Mouse (Mus musculus): ENCODE results near the gene Cyth4.

The Cyth4 gene

DNA sequence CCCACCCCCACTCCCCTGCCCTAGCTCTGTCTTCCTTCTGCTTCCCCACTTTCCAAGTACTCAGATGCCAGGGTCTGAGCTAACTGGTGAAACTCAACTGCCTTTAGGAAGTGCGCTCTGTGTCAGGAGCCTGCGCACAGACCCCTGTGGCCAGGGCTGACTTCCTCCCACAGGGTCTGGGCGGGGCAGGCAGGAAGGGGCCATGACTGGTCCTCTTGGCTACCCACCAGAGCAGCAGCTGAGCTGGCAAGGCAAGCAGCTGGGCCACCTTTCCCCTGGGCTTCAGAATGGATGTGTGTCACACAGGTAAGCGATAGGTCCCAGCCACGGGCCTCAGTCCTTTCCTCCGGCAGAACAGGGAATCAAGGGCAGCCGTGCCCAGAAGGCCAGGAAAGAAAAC lies at the start of gene Cyth4:
Gene Cyth4, plus strand, starts transcription at position 134 of the 400 bp plus-strand sequence.
- peak; percentile 68 for DNase-seq

DNA sequence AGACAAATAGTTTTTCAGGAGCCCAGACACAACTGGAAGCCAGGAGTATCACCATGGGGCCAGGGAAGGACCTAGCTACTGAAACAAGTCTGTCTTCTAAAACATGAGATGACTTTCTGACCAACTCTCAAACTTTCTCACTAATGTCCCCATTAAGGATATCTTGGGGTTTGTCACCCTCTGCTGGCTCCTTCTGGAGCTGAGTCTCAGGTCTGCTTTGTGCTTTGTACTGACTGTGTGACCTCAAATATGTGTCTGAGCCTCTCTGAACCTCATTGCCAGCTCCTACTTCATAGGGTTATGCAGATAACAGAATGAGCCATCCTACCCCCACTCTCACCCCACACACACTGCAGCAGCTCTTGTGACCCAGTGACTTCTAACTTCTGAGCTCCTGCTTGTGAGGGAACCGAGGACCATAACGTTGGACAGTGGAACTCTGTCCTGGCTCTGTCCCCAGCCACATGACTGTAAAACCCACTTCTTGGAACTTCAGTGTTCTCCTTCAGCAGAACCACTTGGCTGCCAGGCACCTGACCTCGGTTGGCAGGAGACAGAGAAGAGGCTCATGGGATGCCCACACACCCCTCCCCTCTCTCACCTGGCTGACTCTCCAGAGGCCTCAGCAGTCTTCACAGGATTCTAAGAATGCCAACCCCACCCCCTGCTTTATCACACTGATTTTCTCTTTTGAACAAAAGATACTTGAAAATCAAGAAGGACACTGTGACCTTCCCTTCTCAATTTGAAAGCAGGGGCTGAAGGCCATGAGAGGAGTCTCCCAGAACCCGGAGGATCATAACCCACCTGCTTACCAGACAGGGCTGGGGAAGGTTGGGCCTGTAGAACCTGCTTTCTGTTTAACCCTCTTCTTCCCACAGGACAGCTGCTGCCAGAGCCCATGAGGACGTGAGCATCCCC lies 49.2 kb upstream of the Cyth4 start:
- DNase-seq: peak; percentile 43

DNA sequence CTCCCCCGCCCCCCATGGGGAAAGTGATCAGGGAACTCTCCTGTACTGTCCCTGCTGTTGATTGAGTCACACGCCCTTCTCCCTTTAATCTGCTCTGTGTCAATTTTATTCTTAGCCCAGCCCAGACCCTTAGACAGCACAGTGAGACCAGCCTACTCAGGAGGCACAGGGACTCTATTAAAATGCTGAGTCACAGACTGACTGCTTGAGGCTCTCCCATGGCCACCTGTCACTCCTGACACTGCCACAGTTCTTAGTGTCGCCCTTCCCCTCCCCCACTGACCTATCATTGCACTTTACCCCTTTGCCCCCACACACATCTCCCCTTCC lies 48.5 kb upstream of the Cyth4 start:
- no peak for DNase-seq

DNA sequence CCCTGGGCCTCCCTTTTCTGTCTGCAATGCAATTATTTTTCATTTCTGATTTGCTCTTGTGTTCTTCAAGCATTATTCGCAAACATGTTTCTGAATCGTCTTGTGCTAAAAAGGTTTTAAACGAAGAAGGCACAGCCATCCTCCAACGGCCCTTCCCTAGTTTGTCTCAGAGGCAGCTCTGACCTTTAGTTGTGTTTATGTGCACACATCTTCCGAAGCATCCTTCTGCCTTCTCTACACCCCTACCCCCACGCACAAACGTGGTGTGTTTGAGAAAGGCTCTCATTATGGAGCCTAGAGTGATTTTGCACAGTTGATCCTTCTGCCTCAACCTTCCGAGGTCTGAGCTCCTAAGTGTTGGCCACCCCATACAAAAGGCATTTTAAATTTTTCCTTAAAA lies 48.1 kb upstream of the Cyth4 start:
- no peak for DNase-seq

DNA sequence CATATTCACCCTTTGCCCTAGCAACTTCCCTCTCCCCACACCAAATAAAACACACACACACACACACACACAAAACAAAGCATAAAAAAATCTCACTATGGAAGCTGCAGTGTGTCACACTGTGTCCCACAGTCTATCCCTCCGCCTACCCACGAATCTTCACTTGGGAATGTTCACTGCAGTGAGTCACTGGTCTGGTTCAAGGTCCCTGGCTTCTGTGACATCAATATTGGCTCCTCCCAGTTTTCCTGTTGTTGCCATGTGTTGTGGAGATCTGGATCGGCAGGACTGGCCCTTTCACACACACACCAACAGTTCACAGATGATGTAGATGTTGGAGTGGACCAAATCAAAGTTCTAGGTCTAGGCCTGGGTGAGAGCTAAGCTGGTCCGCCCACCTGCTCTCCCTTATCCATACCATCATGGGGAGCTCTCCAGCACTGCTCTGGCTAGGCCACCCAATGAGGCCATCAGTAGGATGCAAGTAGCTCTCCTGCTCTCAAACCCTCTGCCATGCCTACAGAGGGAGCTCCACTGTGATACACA lies 47.6 kb upstream of the Cyth4 start:
- DNase-seq: no peak

DNA sequence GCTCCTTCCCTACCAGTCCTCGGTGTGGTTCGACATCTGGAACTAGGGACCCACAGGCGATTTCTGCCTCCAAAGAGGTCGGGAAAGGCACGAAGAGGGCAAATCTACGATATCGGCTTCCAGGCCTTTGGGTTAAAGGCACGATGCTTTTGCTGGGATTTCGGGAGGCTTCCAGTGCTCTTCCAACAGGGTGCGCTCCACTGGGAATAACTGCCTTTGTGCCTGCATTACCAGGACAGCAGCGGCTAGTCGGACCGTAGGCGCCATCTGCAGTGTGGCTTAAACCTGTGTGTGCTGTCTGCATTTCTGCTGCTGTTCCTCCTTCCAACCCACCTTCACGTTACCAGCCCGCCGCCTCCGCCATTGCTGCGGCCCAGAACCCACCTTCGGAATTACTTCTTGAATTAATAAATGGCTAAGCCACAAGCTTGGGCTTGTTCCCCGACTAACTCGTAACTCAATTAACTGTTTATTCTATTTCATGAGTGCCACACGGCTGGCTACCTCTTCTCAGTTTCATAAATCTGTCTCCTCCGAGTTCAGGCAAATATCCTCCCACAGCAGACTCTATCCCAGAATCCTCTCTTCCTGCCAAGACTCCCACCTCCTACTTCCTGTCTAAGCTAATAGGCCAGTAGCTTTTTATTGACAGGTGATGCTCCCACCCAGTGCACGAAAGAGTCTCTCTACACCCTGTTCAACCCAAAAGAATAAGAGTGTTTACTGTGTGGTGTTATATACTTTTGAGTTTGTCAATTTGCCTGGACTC lies 42.1 kb upstream of the Cyth4 start:
- no peak for DNase-seq

DNA sequence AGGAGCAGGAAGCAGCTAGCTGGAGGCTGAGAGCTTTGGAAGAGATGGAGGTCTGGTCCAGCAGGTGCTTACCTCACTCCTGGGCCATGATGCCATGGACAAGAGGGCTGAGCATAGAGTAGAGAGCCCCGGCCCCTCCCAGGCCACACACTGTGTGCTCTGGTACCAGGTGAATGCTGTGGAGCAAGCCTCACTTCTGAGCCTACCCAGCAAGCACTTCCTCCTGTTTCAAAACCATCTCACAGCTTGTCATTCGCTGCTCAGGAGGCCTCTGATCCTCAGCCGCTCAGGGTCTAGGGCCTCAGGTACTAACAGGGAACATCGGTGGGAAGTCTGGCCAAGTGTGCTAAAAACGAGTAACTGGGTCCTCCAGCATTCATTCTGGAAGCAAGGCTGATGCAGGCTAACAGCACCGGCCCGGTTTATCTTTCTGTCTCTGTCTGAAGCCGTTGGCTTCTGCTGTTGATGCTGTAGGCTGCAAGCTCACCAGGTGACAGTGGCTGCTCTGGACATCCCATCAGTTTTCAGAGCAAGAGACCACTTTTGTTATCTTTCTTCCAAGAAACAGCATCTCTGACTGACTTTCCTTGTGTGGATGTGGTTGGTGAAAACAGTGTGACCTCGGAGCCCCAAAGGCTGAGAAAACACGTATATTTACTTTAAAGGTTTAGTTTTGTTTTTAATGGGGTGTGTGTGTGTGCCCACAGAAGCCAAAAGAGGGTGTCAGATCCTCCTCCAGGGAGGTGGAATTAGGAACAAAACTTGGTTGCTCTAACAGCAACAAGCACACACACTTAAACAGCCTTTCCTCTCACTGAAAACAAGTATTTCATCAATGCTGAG lies 38.9 kb upstream of the Cyth4 start:
- no peak for DNase-seq

DNA sequence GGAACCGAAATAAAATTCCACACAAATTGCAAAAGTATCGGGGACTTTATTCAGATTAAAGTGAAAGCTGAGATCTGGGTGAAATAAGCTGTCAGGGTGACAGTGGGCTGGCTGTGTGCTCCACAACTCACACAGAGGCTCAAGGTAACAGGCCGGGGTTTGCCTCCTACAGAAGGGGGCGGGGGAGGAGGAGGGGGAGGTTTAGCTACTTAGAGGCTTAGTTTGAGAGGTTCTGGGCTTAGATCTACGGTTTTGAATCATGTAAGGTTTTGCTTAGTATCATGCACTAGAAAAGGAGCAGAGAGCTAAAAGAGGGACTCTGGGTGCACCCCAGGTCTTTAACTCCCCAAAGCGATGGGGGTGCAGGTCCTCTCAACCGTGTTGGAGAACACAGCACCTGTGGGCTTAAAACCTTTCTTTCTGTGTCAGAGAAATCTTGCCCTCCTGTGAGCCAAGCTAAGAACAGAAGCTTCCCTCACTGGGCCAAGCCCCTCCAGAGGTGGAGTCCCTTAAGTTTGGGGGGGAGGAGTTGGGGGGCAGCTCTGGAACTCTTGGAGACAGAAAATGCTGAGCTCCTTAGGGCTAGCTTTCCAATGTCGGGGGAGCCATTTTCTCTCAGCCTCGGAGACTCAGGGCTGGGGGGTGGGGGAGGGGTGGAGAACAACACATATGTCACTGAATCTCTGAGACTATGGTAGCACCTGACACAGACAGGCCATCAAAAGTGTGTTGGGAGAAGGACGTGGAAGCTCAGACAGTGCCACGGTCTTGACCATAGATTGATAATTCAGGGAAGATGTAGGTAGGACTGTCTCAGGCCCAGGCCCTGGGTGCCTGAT lies 37.5 kb upstream of the Cyth4 start:
- DNase-seq: no peak

DNA sequence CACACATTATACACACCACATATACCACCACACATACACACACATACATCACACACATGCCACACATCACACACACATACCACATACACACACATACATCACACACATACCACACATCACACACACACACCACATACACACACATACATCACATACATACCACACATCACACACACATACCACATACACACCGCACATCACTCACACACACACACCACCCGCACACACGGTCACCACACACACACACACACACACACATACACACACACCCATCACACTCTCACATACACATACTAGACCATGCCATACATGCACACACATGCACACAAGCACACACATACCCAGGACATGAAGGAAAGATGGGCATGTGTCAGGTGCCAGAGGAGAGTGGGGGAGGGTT lies 33.5 kb upstream of the Cyth4 start:
- DNase-seq: no peak

DNA sequence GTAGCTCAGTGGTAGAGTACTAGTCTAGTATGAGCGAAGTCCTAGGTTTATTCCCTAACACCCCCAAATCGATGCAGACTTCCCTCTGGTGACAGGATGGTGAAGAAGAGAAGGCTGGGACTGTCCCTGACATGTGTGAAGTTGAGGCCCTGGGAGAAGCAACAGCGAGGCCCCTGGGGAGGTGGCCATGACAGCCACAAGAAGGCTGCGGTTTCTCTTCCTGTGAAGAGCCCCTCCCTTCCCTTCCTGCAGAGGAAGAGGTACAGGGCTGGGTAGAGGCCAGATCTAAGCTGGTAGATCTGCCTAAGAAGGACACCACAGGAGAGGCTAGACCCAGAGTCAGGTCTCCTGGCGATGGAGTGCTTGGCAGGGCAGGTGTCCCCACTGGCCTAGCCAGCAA lies 32.9 kb upstream of the Cyth4 start:
- DNase-seq: no peak

DNA sequence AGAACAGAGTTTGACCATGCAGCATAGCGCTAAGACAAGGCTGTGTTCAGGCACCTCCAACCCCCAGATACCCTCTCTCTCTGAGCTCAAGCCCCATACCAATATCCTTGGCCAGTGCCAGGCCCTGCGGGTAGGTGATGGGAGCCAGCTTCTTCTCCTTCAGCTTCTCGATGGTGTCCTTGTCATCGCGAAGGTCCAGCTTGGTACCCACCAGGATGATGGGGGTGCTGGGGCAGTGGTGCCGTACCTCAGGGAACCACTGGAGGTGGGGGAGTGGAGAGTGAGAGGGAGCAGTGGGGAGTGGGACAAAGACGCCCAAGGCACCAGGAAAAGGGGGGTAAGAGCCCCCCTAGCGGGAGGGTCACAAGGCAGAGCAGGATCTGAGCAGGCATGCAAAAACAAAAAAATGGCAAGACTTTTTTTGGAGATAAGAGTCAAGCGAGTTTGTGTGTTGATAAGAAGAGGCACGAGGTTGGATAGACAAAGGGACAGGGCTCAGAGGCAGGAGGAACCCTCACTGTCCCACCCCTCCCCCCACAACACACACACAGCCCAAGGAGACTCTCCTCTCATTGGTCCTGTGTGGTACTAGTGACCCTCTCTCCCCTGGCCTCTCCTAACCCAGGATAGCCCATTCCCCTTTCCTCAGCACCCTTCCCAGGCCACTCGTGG lies 31.9 kb upstream of the Cyth4 start:
- DNase-seq: no peak

DNA sequence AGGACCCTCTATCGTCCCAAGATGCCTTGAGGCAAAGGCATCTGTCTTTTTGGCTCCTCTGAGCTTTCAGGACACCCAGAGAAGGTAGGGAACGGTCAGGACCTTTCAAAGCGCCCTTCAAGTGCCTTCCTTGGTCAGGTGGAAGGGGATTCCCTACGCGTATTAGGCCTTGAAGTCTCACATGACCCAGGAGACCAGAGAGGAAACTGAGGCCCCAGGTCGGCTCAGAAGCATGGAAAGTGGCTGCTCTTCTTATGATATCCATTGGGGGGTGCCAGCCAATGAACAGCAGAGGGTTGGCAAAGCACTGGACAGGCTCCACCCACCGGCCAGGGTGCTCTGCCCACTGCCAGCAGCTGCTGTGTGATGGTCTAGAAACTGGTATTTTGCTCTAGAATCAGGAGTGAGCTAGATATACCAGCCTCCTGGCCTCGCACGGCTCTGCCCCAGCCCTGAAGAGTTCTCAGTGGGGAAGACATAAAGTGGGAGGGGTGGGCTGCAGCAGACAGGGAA lies 29.2 kb upstream of the Cyth4 start:
- no peak for DNase-seq

DNA sequence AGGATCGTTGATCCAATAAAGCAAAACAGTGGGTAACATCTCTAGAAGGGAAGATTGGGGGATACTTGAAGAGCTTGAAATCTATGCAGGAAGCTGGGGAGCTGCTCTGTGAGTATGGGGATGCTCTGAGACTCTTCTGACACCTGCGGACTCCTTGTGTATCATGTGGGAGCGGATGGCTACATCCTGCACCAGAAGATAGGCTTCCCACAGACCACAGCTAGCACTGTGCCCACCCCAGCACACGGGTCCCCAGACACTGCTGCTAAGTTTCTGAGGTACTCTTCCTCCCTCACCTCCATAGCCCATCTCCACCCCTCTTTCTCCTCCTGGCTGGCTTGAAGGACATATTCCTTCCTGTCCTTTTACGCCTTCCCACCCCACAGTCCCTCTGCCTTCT lies 26.7 kb upstream of the Cyth4 start:
- no peak for DNase-seq

DNA sequence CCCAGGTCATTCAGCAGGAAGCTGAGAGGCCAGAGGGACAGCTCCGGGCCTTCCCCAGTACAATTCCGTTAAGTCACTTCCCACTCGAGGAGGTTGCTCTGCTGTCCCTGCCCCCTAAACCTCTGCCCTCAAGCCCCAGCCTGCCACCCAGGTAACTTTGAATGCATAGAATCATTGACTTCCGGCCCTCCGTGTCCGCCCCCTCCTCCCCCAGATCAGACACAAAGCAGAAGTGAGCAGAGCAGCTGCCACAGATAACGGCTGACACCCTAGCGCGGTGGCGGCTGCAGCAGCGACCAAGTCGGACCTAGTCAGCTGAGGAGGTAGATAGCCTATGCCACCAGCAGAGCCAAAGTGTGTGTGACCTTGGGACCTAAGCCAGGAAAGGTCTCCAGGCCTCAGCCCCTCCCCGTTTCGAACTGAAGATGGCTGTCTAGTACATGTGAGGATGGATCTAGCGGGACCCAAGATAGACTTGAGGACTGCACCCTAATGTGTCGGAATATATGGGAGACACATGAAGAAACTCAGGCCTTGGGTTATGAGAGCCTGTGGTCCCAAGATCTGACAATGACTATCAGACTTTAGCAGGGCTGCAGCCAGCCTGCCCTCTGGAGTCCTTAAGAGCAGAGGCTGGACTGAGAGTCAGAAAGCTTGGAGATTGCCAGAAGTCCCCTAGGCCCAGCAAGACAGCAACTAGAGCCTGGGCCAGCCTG lies 25.1 kb upstream of the Cyth4 start:
- DNase-seq: no peak

DNA sequence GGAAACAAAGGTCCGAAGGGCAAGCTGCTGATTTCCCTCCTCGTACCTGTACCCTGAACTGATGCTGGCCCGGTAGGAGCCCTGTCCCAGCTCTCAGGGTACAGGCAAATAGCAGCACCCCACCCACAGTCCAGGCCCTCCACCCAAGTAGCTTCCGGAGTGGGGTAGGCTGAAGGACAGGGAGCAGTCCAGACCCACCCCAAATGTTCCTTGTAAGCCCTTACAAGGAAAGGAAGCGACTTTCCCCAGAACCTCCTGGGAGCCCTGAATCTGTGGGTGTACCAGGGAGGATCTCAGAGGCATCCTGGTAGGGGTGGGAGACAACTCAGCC lies 24.6 kb upstream of the Cyth4 start:
- DNase-seq: no peak

DNA sequence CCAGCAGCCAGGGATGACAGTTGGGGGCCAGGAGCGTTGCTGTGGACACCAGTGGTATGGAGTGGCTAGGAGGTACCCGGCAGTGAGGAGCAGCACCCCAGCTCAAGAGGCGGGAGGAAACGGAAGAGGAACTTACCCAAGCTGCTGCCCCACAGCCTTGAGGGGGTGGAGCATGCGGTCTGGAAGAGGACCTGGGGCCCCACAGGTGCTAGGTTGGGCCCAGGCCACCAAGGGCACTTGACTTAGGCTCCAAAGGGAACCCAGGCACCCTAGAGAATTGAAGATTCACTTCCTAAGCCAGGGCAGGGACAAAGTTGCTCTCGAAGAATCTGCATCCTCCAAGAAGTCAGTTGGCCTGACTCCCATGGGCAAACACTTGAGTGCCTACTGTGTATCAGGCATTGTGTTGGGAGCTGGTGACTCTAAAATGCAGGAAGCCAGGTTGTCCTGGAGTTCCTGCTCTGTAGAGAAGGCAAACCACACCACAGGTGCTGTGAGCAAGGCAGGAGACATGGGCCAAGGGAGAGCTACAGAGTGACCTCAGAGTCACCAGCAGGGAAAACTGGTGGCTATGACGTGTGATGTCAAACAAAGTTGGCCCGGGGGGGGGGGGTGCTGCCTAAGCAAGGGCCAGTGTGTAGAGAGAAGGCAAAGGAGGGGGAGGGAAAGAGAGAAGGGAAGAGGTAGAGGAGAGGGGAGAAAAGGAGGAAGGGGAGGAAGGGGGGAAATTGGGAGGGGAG lies 24.0 kb upstream of the Cyth4 start, which contains the start of gene Rac2:
Gene Rac2, minus strand, starts transcription at position 126 of the 740 bp plus-strand sequence.
- no peak for DNase-seq

DNA sequence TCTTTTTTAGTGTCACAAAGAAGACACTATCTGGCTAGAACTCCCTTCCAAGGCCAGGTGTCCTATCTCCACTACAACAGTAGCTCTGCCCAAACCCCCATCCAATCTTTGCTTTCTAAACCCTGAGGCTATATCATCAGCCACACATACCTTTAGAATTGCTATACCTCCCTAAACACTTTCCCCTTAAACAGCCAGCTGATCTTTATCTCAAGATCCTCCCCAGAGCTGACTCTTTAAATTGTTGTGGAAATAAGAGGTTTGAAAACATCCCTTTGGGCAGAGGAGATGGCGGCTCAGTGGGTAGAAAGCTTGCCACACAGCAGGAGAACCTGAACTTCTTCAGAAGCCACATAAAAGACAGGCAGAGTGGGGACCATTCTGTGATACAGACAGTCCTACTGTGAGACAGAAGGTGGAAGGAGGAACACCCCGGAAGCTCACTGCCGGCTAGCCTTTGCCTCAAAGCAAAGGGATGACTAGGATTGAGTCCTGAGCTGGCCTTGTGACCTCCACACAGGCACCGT lies 20.5 kb upstream of the Cyth4 start:
- DNase-seq: no peak

DNA sequence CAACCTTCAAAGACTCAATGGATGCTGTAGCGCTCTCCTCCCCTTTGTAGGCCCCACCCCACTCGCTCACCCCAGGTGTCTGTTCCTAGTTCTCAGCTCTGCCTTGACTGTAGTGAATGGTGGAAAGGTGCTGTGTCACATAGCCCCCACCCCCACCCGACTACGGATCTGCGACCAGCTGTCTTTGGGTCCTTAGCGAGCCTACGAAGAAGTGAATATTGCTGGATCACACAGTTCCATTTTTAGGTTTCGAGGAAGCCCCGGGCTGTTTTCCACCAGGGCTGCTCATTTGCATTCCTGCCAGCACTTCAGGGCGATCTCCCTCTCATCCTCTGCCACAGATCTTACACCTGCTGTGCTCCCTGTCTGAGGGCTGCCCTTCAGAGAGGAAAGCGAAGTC lies 13.5 kb upstream of the Cyth4 start:
- no peak for DNase-seq

DNA sequence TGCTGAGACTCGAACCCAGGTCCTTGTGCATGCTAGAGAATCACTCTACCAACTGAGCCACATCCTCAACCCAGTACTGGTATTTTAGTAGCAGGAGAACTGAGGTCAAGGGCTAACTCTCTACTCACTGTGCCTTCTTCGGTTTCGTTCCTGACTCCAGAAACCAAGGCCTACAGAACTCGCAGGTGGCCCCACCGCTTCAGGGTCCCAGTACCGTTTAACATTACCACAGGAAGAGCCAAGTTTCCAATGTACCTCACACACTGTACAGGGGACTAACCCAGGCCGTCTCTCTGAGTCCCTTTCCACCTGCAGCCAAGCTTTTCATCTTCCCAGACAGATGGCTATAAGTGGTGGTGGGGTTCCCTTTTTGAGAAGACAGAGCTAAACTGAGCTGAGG lies 11.4 kb upstream of the Cyth4 start:
- no peak for DNase-seq
